Mouse (Mus musculus): ENCODE results near the gene Dgki. TPM values are rescaled to one million over a fixed set of nuclear protein-coding genes. Genes with fewer than 3 reads are reported as not detected.

Dgki gene
- polyA plus RNA-seq, 1 experiment from 2014 or later = 0.97 TPM

DNA sequence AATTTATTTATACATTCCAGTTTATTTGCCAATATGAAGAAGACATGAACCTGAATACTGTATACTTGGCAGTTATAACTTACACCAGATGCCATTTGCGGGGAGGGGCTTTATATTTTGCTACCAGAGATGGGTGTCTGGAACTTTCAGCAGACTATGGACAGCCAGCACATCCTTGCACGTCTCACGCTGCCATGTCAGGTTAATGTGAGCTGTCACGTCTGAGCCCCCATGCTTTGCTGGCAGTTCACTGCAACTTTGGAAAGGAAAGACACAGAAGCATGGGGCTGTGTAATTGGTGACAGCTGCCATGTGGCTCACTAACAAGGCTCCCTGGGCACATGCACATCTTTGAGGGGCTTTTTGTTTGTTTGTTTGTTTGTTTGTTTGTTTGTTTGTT is 368.5 kb downstream of the Dgki start:
- ATAC-seq (ENCODE audit: insufficient number of reproducible peaks, low FRiP score, low TSS enrichment, low read depth) (no peak), DNase-seq (ENCODE audit: low spot score) (no peak)
- H3K4me3 ChIP-seq (ENCODE audit: low read depth, low read length) = no peak overlapping the region
- no peaks in the 10 kb centered on the region for H3K27me3 ChIP-seq (ENCODE audit: control insufficient read depth, insufficient read depth, low read length)
- no peak overlapping the region for H3K9ac ChIP-seq (ENCODE audit: low read length)
- no peaks in the 10 kb centered on the region for H3K4me1 ChIP-seq (ENCODE audit: control insufficient read depth, insufficient read depth, low read length)
- no peaks in the 10 kb centered on the region for H3K9me3 ChIP-seq (ENCODE audit: control insufficient read depth, low read length)
- no peak overlapping the region for H3K4me2 ChIP-seq (ENCODE audit: low read depth, severe bottlenecking)
- no peak overlapping the region for H3K27ac ChIP-seq (replicated peaks; ENCODE audit: low read depth, low read length)
- no peaks in the 10 kb centered on the region for H3K36me3 ChIP-seq (ENCODE audit: control insufficient read depth, insufficient read depth, low read length)
- WGBS = 54% methylated on average over 4 of the region's 4 CpGs

DNA sequence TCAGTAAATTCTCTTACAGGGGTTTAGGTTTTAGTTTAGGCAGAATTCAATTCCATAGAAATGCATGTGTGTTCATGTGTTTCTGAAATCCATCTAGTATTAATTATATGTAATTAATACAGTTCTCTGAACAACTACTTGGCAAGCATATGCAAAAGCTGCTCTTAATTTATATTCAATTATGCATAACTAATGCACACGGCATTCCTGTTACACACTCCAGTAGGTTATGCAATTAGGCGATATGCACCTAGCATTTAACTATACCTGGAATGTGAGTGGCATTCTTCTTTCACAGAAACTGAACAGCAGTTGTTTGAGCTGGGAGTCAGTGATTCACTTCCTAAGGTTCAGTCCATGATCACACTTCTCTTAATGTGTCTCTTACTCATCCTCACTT is 370.2 kb downstream of the Dgki start:
- Histone ChIP-seq H3K27me3 (ENCODE audit: control insufficient read depth, insufficient read depth, low read length) (no peaks in the 10 kb centered on the region), H3K9me3 (ENCODE audit: control insufficient read depth, low read length) (no peaks in the 10 kb centered on the region), H3K4me1 (ENCODE audit: control insufficient read depth, insufficient read depth, low read length) (no peaks in the 10 kb centered on the region), H3K4me3 (ENCODE audit: low read depth, low read length) (no peak overlapping the region), H3K27ac (replicated peaks; ENCODE audit: low read depth, low read length) (no peak overlapping the region), H3K9ac (ENCODE audit: low read length) (no peak overlapping the region), H3K36me3 (ENCODE audit: control insufficient read depth, insufficient read depth, low read length) (no peaks in the 10 kb centered on the region), H3K4me2 (ENCODE audit: low read depth, severe bottlenecking) (no peak overlapping the region)
- WGBS = 89% methylated on average over 2 of the region's 2 CpGs
- DNase-seq (ENCODE audit: low spot score) = no peak
- ATAC-seq (ENCODE audit: insufficient number of reproducible peaks, low FRiP score, low TSS enrichment, low read depth) = no peak

DNA sequence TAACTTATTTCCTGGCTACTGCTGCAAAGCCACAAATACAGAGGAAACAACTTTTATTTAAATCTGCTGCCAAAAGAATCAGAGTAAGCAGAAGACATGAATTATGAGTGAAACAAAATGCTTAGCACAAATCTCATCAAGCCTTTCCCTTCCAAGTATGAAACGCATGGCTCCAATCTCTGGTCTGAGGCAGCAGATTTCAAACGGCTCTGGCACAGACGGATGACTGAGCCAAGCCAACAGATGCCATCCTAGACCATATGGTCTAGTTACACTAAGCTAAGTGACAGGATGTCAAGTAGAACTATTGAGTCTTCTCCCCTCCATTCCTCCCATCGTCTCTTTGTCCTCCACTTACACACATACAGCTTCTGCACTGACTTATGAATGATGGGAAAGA is 373.5 kb downstream of the Dgki start:
- Histone ChIP-seq H3K36me3 (ENCODE audit: control insufficient read depth, insufficient read depth, low read length) (no peaks in the 10 kb centered on the region), H3K4me1 (ENCODE audit: control insufficient read depth, insufficient read depth, low read length) (no peaks in the 10 kb centered on the region), H3K27me3 (ENCODE audit: control insufficient read depth, insufficient read depth, low read length) (no peaks in the 10 kb centered on the region), H3K27ac (replicated peaks; ENCODE audit: low read depth, low read length) (no peak overlapping the region), H3K4me2 (ENCODE audit: low read depth, severe bottlenecking) (no peak overlapping the region), H3K9ac (ENCODE audit: low read length) (no peak overlapping the region), H3K4me3 (ENCODE audit: low read depth, low read length) (no peak overlapping the region), H3K9me3 (ENCODE audit: control insufficient read depth, low read length) (no peaks in the 10 kb centered on the region)
- no peak for ATAC-seq (ENCODE audit: insufficient number of reproducible peaks, low FRiP score, low TSS enrichment, low read depth)
- no peak for DNase-seq (ENCODE audit: low spot score)
- 69% methylated on average over 4 of the region's 4 CpGs for WGBS

DNA sequence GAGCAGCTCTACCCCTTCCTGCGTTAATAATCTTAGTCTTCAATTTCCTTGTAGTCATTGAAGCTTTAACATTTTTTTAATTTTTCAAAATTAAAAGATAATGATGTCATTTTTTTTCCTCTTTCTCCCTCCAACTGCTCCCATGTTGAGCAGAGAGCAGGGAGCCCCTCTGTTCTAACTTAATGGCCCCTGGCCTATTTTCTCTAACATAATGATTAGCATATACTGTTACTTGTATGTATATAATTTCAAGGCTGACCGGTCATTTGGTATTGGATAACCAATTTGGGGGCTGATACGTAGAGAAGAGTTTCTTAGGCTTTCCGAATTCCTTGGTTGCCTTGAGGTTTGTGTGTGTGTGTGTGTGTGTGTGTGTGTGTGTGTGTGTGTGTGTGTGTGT is 378.0 kb downstream of the Dgki start:
- Histone ChIP-seq H3K4me1 (ENCODE audit: control insufficient read depth, insufficient read depth, low read length) (no peaks in the 10 kb centered on the region), H3K36me3 (ENCODE audit: control insufficient read depth, insufficient read depth, low read length) (no peaks in the 10 kb centered on the region), H3K4me3 (ENCODE audit: low read depth, low read length) (no peak overlapping the region), H3K9me3 (ENCODE audit: control insufficient read depth, low read length) (no peaks in the 10 kb centered on the region), H3K4me2 (ENCODE audit: low read depth, severe bottlenecking) (no peak overlapping the region), H3K9ac (ENCODE audit: low read length) (no peak overlapping the region), H3K27me3 (ENCODE audit: control insufficient read depth, insufficient read depth, low read length) (no peaks in the 10 kb centered on the region), H3K27ac (replicated peaks; ENCODE audit: low read depth, low read length) (no peak overlapping the region)
- 90% methylated on average over 4 of the region's 4 CpGs for WGBS
- DNase-seq (ENCODE audit: low spot score) (no peak), ATAC-seq (ENCODE audit: insufficient number of reproducible peaks, low FRiP score, low TSS enrichment, low read depth) (no peak)

DNA sequence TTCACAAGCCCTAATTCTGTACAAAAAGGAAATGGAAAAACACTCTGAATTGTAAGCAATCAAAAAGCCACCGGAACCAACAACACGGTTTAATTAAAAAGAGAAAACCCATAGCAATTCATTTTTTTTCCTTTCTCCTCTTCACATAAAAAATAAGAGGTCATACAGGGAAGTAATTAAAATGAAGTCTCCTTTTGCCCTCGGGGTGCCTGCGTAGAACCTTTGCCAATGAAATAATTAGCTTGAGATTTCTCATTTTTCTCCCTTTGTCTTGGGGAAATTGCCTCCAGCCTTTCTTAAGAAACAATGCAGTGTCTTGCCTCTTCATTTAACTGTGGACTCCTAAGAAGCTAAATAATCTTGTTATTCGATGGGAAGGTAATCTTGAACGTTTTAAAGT is 388.4 kb downstream of the Dgki start:
- H3K27ac ChIP-seq (replicated peaks; ENCODE audit: low read depth, low read length) = no peak overlapping the region
- H3K36me3 ChIP-seq (ENCODE audit: control insufficient read depth, insufficient read depth, low read length) = no peaks in the 10 kb centered on the region
- H3K27me3 ChIP-seq (ENCODE audit: control insufficient read depth, insufficient read depth, low read length) = no peaks in the 10 kb centered on the region
- no peak overlapping the region for H3K4me2 ChIP-seq (ENCODE audit: low read depth, severe bottlenecking)
- H3K9me3 ChIP-seq (ENCODE audit: control insufficient read depth, low read length) = no peaks in the 10 kb centered on the region
- no peak overlapping the region for H3K4me3 ChIP-seq (ENCODE audit: low read depth, low read length)
- DNase-seq (ENCODE audit: low spot score) (no peak), ATAC-seq (ENCODE audit: insufficient number of reproducible peaks, low FRiP score, low TSS enrichment, low read depth) (no peak)
- H3K9ac ChIP-seq (ENCODE audit: low read length) = no peak overlapping the region
- H3K4me1 ChIP-seq (ENCODE audit: control insufficient read depth, insufficient read depth, low read length) = no peaks in the 10 kb centered on the region
- WGBS = 73% methylated on average over 6 of the region's 6 CpGs

DNA sequence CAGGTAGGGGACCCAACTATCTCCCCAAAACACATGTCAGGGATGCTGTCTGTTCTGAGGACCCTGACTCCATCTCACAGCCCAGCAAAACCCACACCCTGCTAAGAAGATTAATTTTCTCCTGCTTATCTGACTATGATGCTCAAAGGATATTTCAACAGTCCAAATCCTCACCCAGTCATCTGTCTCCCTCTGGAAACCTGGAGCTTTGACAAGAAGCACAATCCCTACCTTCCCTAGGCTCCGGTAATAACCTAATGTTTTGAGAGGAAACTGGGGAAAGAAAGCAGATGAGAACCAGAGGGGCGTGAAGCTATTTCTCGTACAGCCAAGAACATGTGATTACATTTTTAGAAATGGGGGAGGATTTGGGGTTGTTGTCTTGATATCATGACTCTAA is 392.8 kb downstream of the Dgki start:
- no peaks in the 10 kb centered on the region for H3K9me3 ChIP-seq (ENCODE audit: control insufficient read depth, low read length)
- H3K4me3 ChIP-seq (ENCODE audit: low read depth, low read length) = no peak overlapping the region
- no peak for DNase-seq (ENCODE audit: low spot score)
- no peaks in the 10 kb centered on the region for H3K36me3 ChIP-seq (ENCODE audit: control insufficient read depth, insufficient read depth, low read length)
- peaks cover 4% of the 10 kb centered on the region; the same call in 1 of the 2 replicates for H3K4me1 ChIP-seq (ENCODE audit: control insufficient read depth, insufficient read depth, low read length)
- H3K9ac ChIP-seq (ENCODE audit: low read length) = no peak overlapping the region
- H3K27ac ChIP-seq (replicated peaks; ENCODE audit: low read depth, low read length) = no peak overlapping the region
- H3K27me3 ChIP-seq (ENCODE audit: control insufficient read depth, insufficient read depth, low read length) = no peaks in the 10 kb centered on the region
- no peak overlapping the region for H3K4me2 ChIP-seq (ENCODE audit: low read depth, severe bottlenecking)
- WGBS = 85% methylated on average over 3 of the region's 3 CpGs
- ATAC-seq (ENCODE audit: insufficient number of reproducible peaks, low FRiP score, low TSS enrichment, low read depth) = no peak

DNA sequence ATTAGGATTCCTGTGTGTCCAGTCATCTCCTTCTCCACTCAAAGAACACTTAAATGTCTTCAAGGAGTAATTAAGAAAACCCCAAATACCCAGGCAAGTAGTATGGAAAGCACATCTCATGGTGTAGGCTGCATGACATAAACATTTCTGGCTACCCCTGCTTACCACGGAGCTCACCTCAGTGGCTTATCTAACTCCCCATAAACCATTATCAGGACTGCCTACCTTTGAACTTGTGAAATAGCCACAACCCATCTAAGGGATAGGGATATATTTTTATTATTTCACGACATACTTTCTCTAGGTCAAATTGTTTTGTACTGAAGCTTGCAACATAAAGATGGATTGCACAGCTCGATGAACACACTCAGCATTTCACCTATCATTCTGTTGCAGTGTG is 394.0 kb downstream of the Dgki start:
- Histone ChIP-seq H3K27me3 (ENCODE audit: control insufficient read depth, insufficient read depth, low read length) (no peaks in the 10 kb centered on the region), H3K36me3 (ENCODE audit: control insufficient read depth, insufficient read depth, low read length) (no peaks in the 10 kb centered on the region), H3K9ac (ENCODE audit: low read length) (no peak overlapping the region), H3K4me3 (ENCODE audit: low read depth, low read length) (no peak overlapping the region), H3K27ac (replicated peaks; ENCODE audit: low read depth, low read length) (no peak overlapping the region), H3K4me1 (ENCODE audit: control insufficient read depth, insufficient read depth, low read length) (peaks cover 4% of the 10 kb centered on the region; the same call in 1 of the 2 replicates), H3K9me3 (ENCODE audit: control insufficient read depth, low read length) (no peaks in the 10 kb centered on the region), H3K4me2 (ENCODE audit: low read depth, severe bottlenecking) (no peak overlapping the region)
- DNase-seq (ENCODE audit: low spot score) (no peak), ATAC-seq (ENCODE audit: insufficient number of reproducible peaks, low FRiP score, low TSS enrichment, low read depth) (no peak)
- 82% methylated on average over 3 of the region's 3 CpGs for WGBS

DNA sequence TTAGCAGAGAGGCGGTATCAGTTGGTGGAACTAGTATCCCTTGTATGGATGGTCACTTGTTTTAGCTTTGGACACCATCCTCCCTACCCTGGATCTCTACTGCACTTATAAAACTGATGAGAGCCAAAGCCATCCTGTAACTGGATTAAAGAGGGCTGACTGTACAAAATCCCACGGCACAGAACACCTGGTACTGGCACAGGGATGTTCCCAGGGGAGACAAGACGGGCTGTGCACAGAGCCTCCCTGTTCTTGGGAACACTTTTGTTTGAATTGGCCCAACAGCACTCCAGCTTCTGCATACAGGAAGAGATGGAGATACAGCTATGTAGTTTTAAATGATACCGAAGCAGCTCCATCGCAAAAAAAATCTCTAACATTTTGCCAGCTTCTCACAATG is 395.1 kb downstream of the Dgki start:
- DNase-seq (ENCODE audit: low spot score) (no peak), ATAC-seq (ENCODE audit: insufficient number of reproducible peaks, low FRiP score, low TSS enrichment, low read depth) (no peak)
- Histone ChIP-seq H3K4me2 (ENCODE audit: low read depth, severe bottlenecking) (no peak overlapping the region), H3K9me3 (ENCODE audit: control insufficient read depth, low read length) (no peaks in the 10 kb centered on the region), H3K9ac (ENCODE audit: low read length) (no peak overlapping the region), H3K27me3 (ENCODE audit: control insufficient read depth, insufficient read depth, low read length) (no peaks in the 10 kb centered on the region), H3K36me3 (ENCODE audit: control insufficient read depth, insufficient read depth, low read length) (no peaks in the 10 kb centered on the region), H3K4me3 (ENCODE audit: low read depth, low read length) (no peak overlapping the region), H3K4me1 (ENCODE audit: control insufficient read depth, insufficient read depth, low read length) (peaks cover 4% of the 10 kb centered on the region; the same call in 1 of the 2 replicates), H3K27ac (replicated peaks; ENCODE audit: low read depth, low read length) (no peak overlapping the region)
- WGBS = 87% methylated on average over 5 of the region's 5 CpGs

DNA sequence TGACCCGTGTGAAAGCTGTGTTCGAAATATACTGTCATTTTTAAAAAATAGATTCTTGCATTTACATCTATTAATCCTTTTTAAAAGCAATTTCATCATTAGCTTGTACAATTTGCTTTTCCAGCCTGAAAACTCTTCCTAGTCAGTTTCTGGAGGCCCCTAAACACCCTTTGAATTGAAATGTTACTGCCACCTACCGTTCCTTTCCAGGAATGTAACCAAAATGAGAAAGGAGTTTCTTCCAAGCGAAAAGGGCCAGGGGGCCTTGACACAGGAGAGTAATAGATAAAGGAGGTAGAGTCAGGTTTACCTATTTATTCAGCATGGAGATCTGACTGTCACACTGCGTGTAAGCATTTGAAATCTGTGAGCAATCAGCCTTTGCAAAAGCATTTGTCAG is 396.2 kb downstream of the Dgki start:
- H3K4me3 ChIP-seq (ENCODE audit: low read depth, low read length) = no peak overlapping the region
- ATAC-seq (ENCODE audit: insufficient number of reproducible peaks, low FRiP score, low TSS enrichment, low read depth) (no peak), DNase-seq (ENCODE audit: low spot score) (peak; percentile 38)
- peaks cover 4% of the 10 kb centered on the region; the same call in 1 of the 2 replicates for H3K4me1 ChIP-seq (ENCODE audit: control insufficient read depth, insufficient read depth, low read length)
- H3K27ac ChIP-seq (replicated peaks; ENCODE audit: low read depth, low read length) = no peak overlapping the region
- 26% methylated on average over 5 of the region's 5 CpGs for WGBS
- H3K27me3 ChIP-seq (ENCODE audit: control insufficient read depth, insufficient read depth, low read length) = no peaks in the 10 kb centered on the region
- no peak overlapping the region for H3K4me2 ChIP-seq (ENCODE audit: low read depth, severe bottlenecking)
- no peaks in the 10 kb centered on the region for H3K36me3 ChIP-seq (ENCODE audit: control insufficient read depth, insufficient read depth, low read length)
- H3K9me3 ChIP-seq (ENCODE audit: control insufficient read depth, low read length) = no peaks in the 10 kb centered on the region
- H3K9ac ChIP-seq (ENCODE audit: low read length) = no peak overlapping the region

Data from limb, embryonic 11.5 days (tissue).